Mouse (Mus musculus): ENCODE measurements around the gene Rnase9.

Rnase9 gene

DNA sequence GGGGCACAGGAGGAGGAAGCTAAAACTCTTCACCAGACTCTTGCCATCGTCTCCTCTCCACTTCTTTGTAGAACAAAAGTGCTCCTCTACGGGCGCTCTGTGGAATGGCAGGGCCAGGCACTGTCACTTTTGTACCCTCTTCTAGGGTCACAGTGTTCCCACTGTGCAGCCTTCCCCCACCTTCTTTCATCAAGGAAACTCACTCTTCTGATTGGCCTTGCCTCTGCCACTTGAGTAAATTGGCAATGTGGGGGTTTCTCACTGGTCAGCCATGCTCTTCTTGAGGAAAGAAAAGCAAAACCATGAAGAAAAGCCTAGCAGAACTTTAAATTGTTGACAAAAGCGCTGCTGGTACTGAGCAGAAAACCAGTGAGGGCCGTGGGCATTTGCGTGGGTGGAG, at the start of gene Rnase9:
Rnase9 (minus strand) TSS at position 101 of the 400 bp plus-strand sequence.
- DNase-seq (ENCODE audit: low spot score in 2 of 2): no peak

- DNase-seq (ENCODE audit: low spot score in 2 of 2): peak; percentile 91 to 95
These were observed 48.6 kb upstream of the Rnase9 start for GRCm38 (mm10) chr14:51090077-51090781.

DNA sequence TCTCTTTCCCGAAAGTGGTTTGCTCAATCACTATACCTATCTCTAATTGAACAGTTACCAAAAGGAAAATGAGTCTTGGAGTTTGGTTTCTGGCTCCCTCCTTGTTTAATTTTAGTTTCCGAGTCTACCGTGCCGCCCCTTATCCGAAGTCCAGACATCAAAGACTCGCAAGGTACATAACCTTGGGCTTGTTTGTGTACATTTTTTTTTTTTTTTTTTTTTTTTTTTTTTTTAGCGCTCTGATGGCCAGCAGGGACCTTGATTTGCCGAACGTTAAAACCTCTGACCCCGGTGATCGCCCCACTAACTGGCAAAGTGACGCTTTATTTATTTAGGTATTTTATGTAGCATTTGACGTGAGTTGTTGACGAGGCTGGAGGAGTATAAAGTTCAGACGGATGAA, 48.0 kb upstream of the Rnase9 start:
- no peak for DNase-seq (ENCODE audit: low spot score in 2 of 2)

- DNase-seq (ENCODE audit: low spot score in 2 of 2): peak; percentile 99
These were observed 47.5 kb upstream of the Rnase9 start for GRCm38 (mm10) chr14:51088970-51089673.

DNA sequence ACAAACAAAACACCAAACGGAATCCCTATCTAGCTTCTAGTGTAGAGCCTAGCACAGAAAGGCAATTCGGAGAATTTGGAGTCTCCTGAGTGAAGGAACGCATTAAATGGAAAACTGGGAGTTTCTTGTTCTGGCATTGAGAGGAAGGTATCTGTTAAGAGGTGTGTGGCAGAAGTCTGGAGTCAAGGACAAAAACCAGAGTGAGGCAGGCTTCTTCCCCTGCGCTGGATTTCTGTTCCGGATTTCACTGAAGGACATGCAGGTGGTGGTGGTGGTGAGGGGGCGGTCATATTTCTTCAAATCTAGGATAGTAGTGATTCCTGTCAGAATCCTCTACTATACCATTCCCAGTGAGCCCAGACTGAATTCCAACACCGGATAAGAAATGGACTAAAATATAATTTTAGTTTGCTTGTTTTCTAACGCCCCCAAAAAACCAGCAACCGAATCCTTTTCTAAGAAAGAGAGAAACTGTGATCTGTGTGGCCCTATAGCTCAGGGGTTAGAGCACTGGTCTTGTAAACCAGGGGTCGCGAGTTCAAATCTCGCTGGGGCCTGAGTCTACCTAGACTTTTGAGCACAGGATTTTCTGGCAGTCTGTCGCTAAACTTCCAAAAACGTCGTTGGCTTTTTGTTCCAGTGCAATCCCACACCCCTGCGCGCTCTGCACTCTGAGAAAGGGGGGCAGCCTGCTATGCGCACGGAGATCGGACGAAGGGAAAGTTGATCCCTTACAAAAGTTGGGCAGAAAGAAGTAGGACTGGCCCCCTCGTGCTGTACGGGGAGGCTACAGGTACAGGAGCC, 46.7 kb upstream of the Rnase9 start:
- DNase-seq (ENCODE audit: low spot score in 2 of 2): peak; percentile 93 to 96

DNA sequence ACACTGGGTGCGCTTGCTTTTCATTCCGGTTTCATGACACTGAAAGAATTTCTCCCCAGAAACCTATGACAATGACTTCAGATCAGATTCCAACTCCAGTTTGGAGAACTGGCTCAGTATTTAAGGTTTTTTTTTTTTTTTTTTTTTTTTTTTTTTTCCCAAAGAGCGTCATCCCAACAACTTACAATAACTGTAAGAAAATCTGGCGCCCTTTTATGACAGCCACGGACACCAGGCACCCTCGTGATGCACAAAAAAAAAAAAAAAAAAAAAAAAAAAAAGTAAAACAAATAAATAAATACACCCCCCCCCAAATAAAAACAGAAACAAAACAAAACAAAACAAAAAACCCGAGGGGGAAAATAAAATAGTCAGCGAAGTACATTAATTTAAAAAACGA, 46.1 kb upstream of the Rnase9 start:
- no peak for DNase-seq (ENCODE audit: low spot score in 2 of 2)

- no peak for DNase-seq (ENCODE audit: low spot score in 2 of 2)
These were observed 44.2 kb upstream of the Rnase9 start for GRCm38 (mm10) chr14:51085911-51086310.

DNA sequence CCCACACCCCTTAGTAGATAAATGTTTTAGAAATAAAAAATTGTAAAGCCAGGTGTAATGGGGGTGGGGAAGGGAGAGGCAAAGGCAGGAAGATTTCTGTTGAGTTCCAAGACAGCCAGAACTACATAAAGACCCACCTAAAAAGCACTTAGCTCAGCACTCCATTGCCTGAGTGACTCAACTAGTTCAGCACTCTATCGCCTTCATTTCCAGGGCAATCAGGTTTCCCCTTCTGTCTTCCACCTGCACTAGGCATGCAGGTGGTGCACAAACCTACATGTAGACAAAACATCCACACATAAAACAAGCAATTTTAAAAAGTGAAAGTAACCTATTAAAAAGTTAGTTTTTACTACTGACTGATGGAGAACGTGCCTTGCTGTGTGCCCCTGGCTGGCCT, 43.4 kb upstream of the Rnase9 start:
- DNase-seq (ENCODE audit: low spot score in 2 of 2): no peak

- no peak for DNase-seq (ENCODE audit: low spot score in 2 of 2)
These were observed 42.1 kb upstream of the Rnase9 start for GRCm38 (mm10) chr14:51083805-51084204.

GRCm38 (mm10) chr14:51082599-51083581, 41.2 kb upstream of the Rnase9 start:
- peak; percentile 78 to 82 for DNase-seq (ENCODE audit: low spot score in 2 of 2)

GRCm38 (mm10) chr14:51081035-51081434, 39.4 kb upstream of the Rnase9 start:
- DNase-seq (ENCODE audit: low spot score in 2 of 2): no peak

GRCm38 (mm10) chr14:51079180-51079579, 37.5 kb upstream of the Rnase9 start:
- no peak for DNase-seq (ENCODE audit: low spot score in 2 of 2)

DNA sequence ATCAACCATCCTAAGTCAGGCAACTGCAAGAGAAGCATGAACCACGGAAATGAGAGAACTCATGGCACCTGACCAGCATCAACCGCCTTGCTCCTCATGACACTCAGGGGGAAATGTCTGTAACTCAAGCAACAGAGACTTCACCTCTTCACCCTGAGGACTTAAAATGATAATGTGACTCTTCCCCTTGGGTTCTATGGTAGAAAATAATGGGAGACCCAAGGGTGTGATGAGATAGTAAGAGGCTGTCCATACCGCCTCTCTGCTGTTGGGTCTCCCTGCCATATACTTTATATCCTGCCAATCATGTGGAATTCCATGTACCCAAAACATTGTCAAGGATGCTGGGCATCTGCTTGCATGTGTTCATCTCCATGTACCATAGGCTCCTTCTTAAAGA, 32.7 kb upstream of the Rnase9 start, which contains the start of gene Olfr750:
Olfr750 (minus strand) TSS at position 101 of the 400 bp plus-strand sequence.
- no peak for DNase-seq (ENCODE audit: low spot score in 2 of 2)

DNA sequence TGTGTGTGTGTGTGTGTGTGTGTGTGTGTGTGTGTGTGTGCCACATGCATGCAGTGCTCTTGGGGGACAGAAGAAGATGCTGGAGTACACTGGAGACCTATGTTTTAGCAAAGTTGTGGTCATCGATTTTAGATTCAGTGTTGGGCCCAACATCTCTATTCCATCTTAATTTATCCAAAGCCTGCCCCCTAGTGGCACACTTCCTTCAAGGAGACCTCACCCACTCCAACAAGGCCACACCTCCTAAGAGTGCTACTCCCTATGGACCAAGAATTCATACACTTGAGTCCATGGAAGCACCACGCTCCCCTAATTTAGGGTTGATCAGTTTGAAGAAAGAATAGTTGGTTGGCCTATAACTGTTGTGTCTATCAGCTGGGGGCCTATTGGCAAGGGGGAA, 27.9 kb upstream of the Rnase9 start:
- no peak for DNase-seq (ENCODE audit: low spot score in 2 of 2)

DNA sequence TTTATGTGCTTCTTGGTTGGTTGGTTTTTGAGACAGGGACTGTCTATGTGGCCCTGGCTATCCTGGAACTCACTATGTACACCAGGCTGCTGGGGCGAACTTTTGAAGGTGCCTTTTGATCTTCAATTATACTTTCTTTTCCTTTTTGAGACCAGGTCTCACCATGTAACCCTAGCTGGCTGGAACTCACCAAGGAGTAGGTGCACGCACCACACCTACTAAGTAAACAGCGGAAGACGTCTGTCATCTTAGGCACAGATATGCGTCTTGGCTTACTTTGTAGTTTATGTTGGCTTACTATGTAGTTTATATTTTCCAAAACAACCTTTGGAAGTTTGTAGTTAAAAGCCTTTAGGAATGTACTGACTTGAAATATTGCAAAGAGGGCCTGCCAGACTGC, 27.3 kb upstream of the Rnase9 start:
- DNase-seq (ENCODE audit: low spot score in 2 of 2): no peak

DNA sequence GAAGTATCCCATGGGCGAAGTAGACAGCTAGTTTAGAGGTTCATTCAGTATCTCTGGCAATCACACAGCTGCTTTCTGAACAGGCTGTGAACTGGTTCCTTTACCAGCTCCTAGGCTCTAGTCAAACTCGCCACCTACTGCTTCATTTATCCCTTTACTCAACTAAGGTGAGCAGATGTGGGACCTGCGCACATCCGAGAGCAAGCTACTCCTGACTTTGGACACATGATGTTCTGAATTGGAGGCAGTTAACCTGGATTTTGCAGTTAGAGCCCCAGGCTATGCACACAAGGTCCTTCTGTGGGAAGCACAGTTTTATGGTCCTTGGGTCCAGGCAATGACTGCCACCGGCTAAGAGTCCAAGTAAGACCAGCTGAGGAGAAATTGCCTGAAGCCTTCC, 19.1 kb upstream of the Rnase9 start:
- no peak for DNase-seq (ENCODE audit: low spot score in 2 of 2)

DNA sequence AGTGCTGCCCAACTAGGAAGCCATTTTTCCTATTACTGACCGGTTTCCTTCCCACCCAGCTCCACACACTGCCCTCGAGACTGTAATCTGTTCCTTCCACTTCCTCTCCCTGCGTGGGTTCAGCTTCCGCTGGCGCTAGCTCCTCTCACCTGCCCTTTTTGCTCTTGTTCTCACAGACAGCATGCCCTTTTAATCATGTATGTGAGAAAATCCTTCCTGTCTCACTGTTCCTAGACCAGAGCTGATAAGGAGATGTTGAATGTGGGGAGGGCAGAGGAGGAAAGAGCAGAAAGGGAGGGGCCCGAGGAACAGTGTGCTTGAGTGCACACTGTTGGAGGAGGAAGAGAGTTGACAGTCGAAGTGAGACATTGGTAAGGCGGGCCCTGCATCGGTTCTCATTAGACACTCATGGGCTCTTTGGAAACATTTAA, 15.7 kb upstream of the Rnase9 start, which contains the start of gene Rnase12:
Rnase12 (minus strand) TSS at position 261 of the 431 bp plus-strand sequence.
- DNase-seq (ENCODE audit: low spot score in 2 of 2): no peak

DNA sequence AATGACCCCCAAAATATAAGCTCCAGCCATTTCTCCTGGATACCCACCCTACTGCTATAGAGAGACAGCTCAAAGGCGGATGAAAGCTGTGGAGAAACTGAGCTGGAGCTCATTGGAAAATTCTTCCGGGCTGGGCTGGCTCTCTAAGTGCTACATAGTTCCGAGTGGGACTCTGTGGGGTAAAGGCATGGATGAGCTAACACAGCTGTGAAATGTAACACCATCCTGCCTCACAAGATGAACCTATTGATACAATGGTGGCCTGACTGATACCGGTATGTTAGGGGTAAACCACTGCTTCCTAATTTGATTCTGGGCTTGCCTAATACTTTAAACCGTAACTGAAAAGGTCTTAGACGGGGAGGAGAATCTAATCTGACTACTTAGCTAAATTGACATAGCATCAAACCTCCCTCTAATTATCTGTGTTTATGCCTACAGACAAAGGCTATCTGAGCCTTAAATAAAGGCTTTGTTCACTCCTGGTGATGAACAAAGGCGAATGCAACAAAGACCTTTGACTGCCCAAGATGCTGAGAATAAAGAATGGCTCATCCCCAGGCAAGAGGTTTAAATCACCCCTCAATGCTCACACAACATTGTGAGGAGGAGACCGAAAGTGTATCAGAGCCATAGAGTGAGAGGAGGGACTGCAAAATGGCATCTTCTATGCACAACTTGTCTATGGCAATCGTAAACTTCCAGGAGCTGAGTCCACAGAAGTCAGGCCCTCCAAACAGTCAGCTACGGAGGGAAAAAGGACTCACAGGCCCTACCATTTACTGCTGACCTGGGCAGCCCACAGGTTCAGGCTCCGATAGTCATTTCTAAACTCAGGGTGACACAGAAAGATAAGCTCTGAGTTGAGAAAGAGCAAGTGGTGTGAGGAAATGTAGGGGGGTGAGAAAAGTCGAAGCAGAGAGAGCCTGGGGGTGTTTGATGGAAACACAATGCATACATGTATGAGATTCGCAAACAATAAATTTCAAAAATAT, 12.9 kb upstream of the Rnase9 start:
- DNase-seq (ENCODE audit: low spot score in 2 of 2): no peak

DNA sequence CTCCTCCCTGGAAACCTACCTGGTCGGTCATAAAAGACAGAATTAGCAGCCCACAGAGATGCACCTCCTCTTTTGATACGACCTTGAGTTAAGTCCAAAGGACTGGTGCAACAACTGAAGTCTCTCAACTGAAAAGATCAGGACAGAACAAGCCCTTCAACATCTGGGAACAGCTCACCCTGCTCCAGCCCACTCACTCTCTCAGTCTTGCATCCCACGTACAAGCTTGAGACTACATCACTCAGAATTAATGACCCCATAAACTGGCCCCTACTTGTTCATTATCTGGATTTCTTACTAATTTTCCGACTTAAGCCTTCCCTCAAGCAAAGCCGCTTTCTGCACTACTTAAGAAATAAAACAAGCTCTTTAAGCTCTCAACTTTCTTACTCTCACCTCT, 11.5 kb upstream of the Rnase9 start:
- DNase-seq (ENCODE audit: low spot score in 2 of 2): no peak

GRCm38 (mm10) chr14:51051941-51052340, 10.3 kb upstream of the Rnase9 start:
- DNase-seq (ENCODE audit: low spot score in 2 of 2): no peak
